Comparison of ENCODE assay signal across 9 mouse cellular contexts in genomic region chr3:73707461-73708409, GRCm38 (mm10). TPM values are rescaled to one million over a fixed set of nuclear protein-coding genes. Genes with fewer than 3 reads are reported as not detected.
A peak's percentile ranks its signal among the peaks of the same experiment; 100 is the strongest.
DNase-seq lines count a peak whose midpoint lies in the region; ATAC-seq lines count a peak whose summit lies in the region.
"Had no signal": no experiment of that assay in that cellular context is flagged by ENCODE, and none has a peak within 500 bp of the region (broad histone marks: within the 10 kb centered on the region; RNA-seq: fewer than 3 reads in every experiment).

No protein-coding gene starts in this region.

- H3K27ac ChIP-seq in forebrain, embryonic 13.5 days, result no peak overlapping the region

- DNase-seq in layer of hippocampus, adult 11-12 months (ENCODE audit: low spot score), result peak; percentile 34
- DNase-seq in layer of hippocampus, adult 9-10 months (ENCODE audit: low spot score), result no peak
- peak; percentile 88 for DNase-seq in heart, postnatal 10 days
- peak; percentile 77 to 87 for DNase-seq in kidney, postnatal 4 days
- peak; percentile 9 to 26 for DNase-seq in lung, adult 18-20 months
- peak; percentile 72 for DNase-seq in ovary, postnatal 36 days (ENCODE audit: low spot score)
- DNase-seq in thymus, postnatal 4 days, result no peak

- no peaks in the 10 kb centered on the region for H3K27me3 ChIP-seq in forebrain, embryonic 13.5 days

- intact Hi-C loops in heart, postnatal 10 days (cut with DNase I), result no loop called here

- peak overlapping the region; percentile 41 for H3K4me3 ChIP-seq in forebrain, embryonic 13.5 days

- H3K4me2 ChIP-seq in forebrain, embryonic 13.5 days, result peak overlapping the region; percentile 68

- peak overlapping the region; percentile 52 for H3K9ac ChIP-seq in forebrain, embryonic 13.5 days

- peak; percentile 93 for ATAC-seq in forebrain, embryonic 13.5 days

- 18% methylated on average over 20 of the region's 20 CpGs for WGBS in forebrain, embryonic 13.5 days

- H3K9me3 ChIP-seq in forebrain, embryonic 13.5 days (replicated peaks), result no peaks in the 10 kb centered on the region

- no peaks in the 10 kb centered on the region for H3K36me3 ChIP-seq in forebrain, embryonic 13.5 days (ENCODE audit: poor library complexity, severe bottlenecking)

- peaks cover 6% of the 10 kb centered on the region; the same call in 1 of the 2 replicates for H3K4me1 ChIP-seq in forebrain, embryonic 13.5 days

RNA-seq across cellular contexts. Expression of gene Bche, which starts 0.5 kb away (rescaled TPM):
- 0.76 and 1.4 TPM in 2 replicates for polyA plus RNA-seq in forebrain, embryonic 13.5 days (2015; fragmentation: Nextera tagmentation; extraction: Ambion mirVana)
- total RNA-seq in heart, postnatal 10 days (2021), result 10 to 100 TPM; 11.3 to 14.5 TPM
- total RNA-seq: neutrophil, adult 5-6 weeks had no signal

Comparison
In these comparisons a context has a peak if more than half of its experiments do, and no peak if none do; other contexts are left out.
1. DNase-seq: peak in layer of hippocampus, adult 11-12 months (single experiment), heart, postnatal 10 days (2 of 2), kidney, postnatal 4 days (2 of 2), lung, adult 18-20 months (2 of 2) and ovary, postnatal 36 days (single experiment); none in layer of hippocampus, adult 9-10 months (single experiment) and thymus, postnatal 4 days (single experiment).